Mouse (Mus musculus) cerebral cortex, adult 2 months (tissue): ENCODE data around the gene Lrrc45.

Source experiments
- WGBS: fragments of 180-500 bp; shearing (Covaris S2); methylation state at CpG from one replicate; pipeline ENCODE4 v1.1.7; 2018; 5-methylcytosine and 5-hydroxymethylcytosine counted together

Lrrc45 gene

GRCm38 (mm10) chr11:120767023-120767422 is 53.3 kb downstream of the Lrrc45 start:
- WGBS = 88% methylated on average over 3 of the region's 7 CpGs

GRCm38 (mm10) chr11:120768206-120768605 is 54.5 kb downstream of the Lrrc45 start:
- 74% methylated on average over 1 of the region's 1 CpGs for WGBS
